Mouse (Mus musculus): Measurements from ENCODE around the gene Col8a2. TPM values are rescaled to one million over a fixed set of nuclear protein-coding genes. Genes with fewer than 3 reads are reported as not detected.

The Col8a2 gene
- polyA plus RNA-seq (2014; fragmentation: Illumina TruSeq; extraction: RNeasy Lipid Tissue Mini Kit (QIAGEN cat#74804); ENCODE audit: low read depth, low replicate concordance): 0.85 TPM

DNA sequence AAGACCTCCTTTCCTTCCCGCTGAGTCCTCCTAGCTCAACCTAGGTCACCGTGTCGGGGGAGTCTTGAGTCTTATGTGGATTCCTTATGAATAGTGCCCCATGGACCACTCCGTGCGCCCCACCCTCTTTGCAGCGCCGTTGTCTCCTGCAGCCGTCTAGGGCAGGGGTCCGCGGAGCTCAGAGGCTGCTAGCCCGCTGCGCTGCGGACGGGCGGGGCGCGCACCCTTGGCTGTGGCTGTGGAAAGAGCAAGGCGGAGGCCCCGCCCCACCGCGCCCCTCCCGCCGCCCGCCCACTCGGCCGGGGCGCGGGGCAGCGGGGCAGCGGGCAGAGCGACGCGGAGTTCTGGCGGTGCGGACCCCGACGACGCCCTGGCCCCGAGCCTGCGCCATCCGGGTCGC is at the start of gene Col8a2:
Gene Col8a2 (plus strand): TSS at position 302 of the 400 bp plus-strand sequence.

DNA sequence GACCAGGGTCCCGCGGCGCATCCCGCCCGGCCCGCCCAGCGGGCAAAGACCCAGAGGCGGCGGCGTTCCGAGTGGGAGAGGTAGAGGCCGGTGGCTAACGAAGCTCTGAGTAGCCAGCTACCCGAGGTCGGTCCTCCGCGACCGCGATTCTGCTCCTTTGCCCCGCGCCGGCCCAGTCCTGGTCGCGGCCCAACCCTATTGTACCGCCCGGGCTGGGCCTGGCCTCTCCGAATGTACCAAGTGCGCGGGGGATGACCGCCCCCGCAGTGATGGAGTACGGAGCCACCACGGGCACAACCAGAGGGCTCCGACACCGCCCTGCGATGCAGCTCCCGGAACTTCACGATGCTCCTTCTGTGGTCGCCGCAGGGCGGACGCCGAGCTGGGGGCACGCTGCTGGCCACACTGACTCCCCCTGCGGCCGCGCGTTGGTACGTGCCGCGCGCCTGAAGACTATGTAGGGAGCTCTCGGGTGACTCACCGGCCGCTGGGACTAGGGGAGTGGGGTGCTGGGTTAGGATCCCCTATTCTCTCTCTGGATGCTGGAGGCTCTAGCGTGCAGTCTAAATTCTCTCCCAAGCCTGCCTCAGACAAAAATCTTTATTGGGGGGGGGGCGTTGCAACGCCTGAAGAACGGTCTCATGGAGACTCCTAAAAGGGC is 30.3 kb upstream of the Col8a2 start, which contains the start of gene Map7d1:
Gene Map7d1 (minus strand): TSS at position 213 of the 661 bp plus-strand sequence.

GRCm38 (mm10) chr4:126262119-126262807 is 24.3 kb upstream of the Col8a2 start, which contains the start of gene Trappc3:
TSS of gene Trappc3 (plus strand) at chr4:126262325.

GRCm38 (mm10) chr4:126321111-126321853 is 34.7 kb downstream of the Col8a2 start, which contains the start of gene Adprhl2:
TSS of gene Adprhl2 (minus strand) at chr4:126321703.

DNA sequence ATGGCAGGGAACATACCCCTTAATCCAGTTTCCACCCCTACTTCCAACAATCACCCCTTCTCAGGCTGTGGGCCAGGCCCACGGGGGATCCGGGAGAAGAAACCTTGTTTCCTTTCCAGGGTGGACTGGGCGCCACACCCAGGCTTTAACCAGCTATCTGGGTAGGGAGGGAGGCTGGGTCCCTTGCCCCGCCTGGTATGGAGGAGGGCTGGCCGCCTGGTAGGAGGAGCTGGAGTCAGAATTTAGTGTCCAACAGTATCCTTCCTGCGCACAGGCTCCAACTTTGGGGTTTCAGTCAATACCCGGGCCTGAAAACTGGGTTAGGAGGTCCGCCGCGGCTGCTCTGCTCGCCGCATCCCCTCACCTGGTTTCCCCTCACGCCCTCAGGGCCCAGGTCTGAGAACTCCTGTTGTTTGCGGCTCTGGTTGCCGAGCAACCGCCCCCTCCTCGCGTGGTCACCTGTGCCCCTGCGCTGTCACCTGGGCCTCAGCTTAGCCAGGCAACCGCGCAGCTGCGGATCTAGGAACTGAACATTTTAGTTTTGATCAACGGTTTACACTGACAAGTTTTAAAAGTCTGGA is 38.8 kb downstream of the Col8a2 start, which contains the start of gene Tekt2:
Gene Tekt2 (minus strand): TSS at position 408 of the 581 bp plus-strand sequence.

Other genes with a start within 250 kb of the Col8a2 start
- gene Mrps15, start 239.9 kb upstream of the Col8a2 start, polyA plus RNA-seq (2014; fragmentation: Illumina TruSeq; extraction: RNeasy Lipid Tissue Mini Kit (QIAGEN cat#74804); ENCODE audit: low read depth, low replicate concordance): 68.4 TPM
- gene Oscp1, start 228.2 kb upstream of the Col8a2 start, polyA plus RNA-seq (2014; fragmentation: Illumina TruSeq; extraction: RNeasy Lipid Tissue Mini Kit (QIAGEN cat#74804); ENCODE audit: low read depth, low replicate concordance): 1.4 TPM
- gene Lsm10, start 190.2 kb upstream of the Col8a2 start, polyA plus RNA-seq (2014; fragmentation: Illumina TruSeq; extraction: RNeasy Lipid Tissue Mini Kit (QIAGEN cat#74804); ENCODE audit: low read depth, low replicate concordance): 0.63 TPM
- gene Stk40, start 182.8 kb upstream of the Col8a2 start, polyA plus RNA-seq (2014; fragmentation: Illumina TruSeq; extraction: RNeasy Lipid Tissue Mini Kit (QIAGEN cat#74804); ENCODE audit: low read depth, low replicate concordance): 3.5 TPM
- not detected for gene Eva1b, start 139.0 kb upstream of the Col8a2 start, polyA plus RNA-seq (2014; fragmentation: Illumina TruSeq; extraction: RNeasy Lipid Tissue Mini Kit (QIAGEN cat#74804); ENCODE audit: low read depth, low replicate concordance)
- gene Sh3d21, start 123.3 kb upstream of the Col8a2 start, polyA plus RNA-seq (2014; fragmentation: Illumina TruSeq; extraction: RNeasy Lipid Tissue Mini Kit (QIAGEN cat#74804); ENCODE audit: low read depth, low replicate concordance): 14.5 TPM
- gene Thrap3, start 84.0 kb upstream of the Col8a2 start, polyA plus RNA-seq (2014; fragmentation: Illumina TruSeq; extraction: RNeasy Lipid Tissue Mini Kit (QIAGEN cat#74804); ENCODE audit: low read depth, low replicate concordance): 300 TPM
- 2.3 TPM for gene Map7d1, start 30.4 kb upstream of the Col8a2 start, polyA plus RNA-seq (2014; fragmentation: Illumina TruSeq; extraction: RNeasy Lipid Tissue Mini Kit (QIAGEN cat#74804); ENCODE audit: low read depth, low replicate concordance)
- 27.4 TPM for gene Trappc3, start 24.5 kb upstream of the Col8a2 start, polyA plus RNA-seq (2014; fragmentation: Illumina TruSeq; extraction: RNeasy Lipid Tissue Mini Kit (QIAGEN cat#74804); ENCODE audit: low read depth, low replicate concordance)
- not detected for gene Adprhl2, start 34.9 kb downstream of the Col8a2 start, polyA plus RNA-seq (2014; fragmentation: Illumina TruSeq; extraction: RNeasy Lipid Tissue Mini Kit (QIAGEN cat#74804); ENCODE audit: low read depth, low replicate concordance)
- gene Tekt2, start 38.9 kb downstream of the Col8a2 start, polyA plus RNA-seq (2014; fragmentation: Illumina TruSeq; extraction: RNeasy Lipid Tissue Mini Kit (QIAGEN cat#74804); ENCODE audit: low read depth, low replicate concordance): not detected
- gene Ago3, start 142.8 kb downstream of the Col8a2 start, polyA plus RNA-seq (2014; fragmentation: Illumina TruSeq; extraction: RNeasy Lipid Tissue Mini Kit (QIAGEN cat#74804); ENCODE audit: low read depth, low replicate concordance): 13.6 TPM
- gene Ago1, start 181.8 kb downstream of the Col8a2 start, polyA plus RNA-seq (2014; fragmentation: Illumina TruSeq; extraction: RNeasy Lipid Tissue Mini Kit (QIAGEN cat#74804); ENCODE audit: low read depth, low replicate concordance): 17.8 TPM
- 10.7 TPM for gene Ago4, start 246.7 kb downstream of the Col8a2 start, polyA plus RNA-seq (2014; fragmentation: Illumina TruSeq; extraction: RNeasy Lipid Tissue Mini Kit (QIAGEN cat#74804); ENCODE audit: low read depth, low replicate concordance)

Data from sigmoid colon, adult 10 weeks (tissue).